Mouse (Mus musculus) embryonic fibroblast, embryonic 13.5 days (primary cell): ENCODE results near the gene Ticrr.

Experiments used
- CTCF ChIP-seq: IDR thresholded peaks from 2 replicates; pipeline ENCODE4 v1.5.1; 2011; ENCODE audit warnings: mild to moderate bottlenecking, control low read depth, low read length, moderate library complexity, borderline replicate concordance; ENCODE audit not compliant: insufficient read depth
- POLR2A ChIP-seq: IDR thresholded peaks from 2 replicates; pipeline ENCODE4 v1.6.1; 2011; ENCODE audit warnings: low read depth, mild to moderate bottlenecking, control low read depth, low read length, moderate library complexity

GRCm38 (mm10) chr7:79738913-79739312 lies 78.9 kb downstream of the Ticrr start:
- no peak for TF ChIP-seq CTCF
- no peak for TF ChIP-seq POLR2A
